Mouse (Mus musculus) urinary bladder, postnatal 36 days (tissue): ENCODE data around the gene Mrpl23.
A peak's percentile ranks its signal among the peaks of the same experiment; 100 is the strongest.

Experiments used
- DNase-seq, 2 experiments: peaks; one replicate each; pipeline ENCODE4 v3.0.0; 2022; ENCODE audit warnings: low spot score in 2 of 2, mixed read lengths in 1 of 2

The Mrpl23 gene

DNA sequence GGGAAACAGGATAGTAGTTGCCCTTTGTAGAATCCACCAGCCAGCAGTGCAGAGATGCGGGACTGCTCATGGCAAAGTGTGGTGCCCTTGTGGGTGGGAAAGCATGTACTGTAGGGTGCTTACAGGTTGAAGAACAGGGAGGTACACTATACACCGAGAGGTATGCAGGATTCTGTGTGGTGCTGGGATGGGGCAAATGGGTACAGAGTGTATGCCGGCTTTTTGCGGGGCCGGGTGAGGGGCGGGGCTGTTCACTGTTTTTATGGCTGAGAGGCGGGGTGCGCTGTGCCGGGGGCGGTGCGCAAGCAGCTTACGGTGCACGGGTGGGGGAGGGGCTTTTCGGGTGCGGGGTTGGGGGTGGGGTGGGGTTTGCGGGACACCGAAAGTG, at the start of gene Mrpl23:
TSS of gene Mrpl23 (plus strand) at position 16 of the 388 bp plus-strand sequence.
- DNase-seq: peak in 1 of 2 experiments; percentile 23

DNA sequence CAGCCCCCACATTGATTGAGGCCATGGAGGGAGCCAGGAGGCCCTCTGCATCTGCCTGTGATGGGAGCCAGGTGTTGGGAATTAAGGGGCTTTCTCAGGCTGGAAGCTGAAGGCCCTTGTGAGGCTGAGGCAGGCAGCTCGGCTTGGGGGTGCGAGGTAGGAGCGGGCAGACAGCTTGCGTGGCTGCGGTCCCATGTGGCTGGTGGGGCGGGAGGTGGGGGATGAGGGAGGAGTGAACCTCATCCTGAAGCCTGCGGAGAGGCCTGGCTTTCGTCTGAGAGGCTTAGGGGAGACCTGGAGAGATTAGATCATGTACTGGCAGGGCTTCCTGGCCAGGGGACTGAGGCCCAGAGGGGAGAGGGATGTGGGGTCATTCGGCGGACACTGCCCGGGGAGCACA, 49.4 kb upstream of the Mrpl23 start:
- peak in 1 of 2 experiments; percentile 42 for DNase-seq

DNA sequence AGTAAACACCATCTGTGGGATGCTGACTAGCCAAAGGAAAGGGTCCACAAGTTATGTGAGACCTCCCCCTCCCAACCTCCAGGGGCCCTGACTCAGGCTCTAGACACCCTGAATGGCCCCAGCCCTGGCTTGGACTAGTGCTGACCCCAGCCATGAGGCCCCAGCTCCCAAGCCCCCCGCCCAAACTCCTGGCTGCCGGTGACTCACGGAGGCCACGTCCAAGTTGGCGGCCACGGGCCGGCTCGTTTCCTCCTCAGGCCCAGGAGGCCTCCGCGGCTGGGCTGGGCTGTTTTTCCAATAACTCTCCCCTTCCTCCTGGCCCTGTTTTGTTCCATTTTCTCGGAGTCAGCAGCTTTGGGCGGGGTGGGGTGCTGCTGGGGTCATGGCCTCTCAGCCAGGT, 47.7 kb upstream of the Mrpl23 start:
- DNase-seq: peak in 1 of 2 experiments; percentile 57

DNA sequence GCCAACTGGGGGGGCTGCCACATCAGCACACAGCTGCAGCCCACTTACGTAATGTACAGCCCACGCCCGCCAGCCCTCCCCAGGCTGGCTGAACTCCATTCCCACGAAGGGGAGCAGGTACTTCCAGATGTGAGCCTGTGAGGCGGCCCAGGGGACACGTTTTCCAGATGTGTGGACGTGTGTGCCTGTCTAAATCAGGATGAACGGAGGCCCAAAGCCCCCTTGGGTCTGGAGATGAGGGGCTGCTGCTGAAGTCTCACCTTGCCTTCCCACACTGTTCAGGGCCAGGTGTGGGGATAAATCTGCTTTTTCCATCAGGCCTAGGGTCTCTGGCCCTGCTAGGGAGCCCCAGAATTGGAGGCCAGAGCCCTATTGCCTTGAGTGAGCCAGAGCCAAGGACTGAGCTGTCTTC, 45.7 kb upstream of the Mrpl23 start:
- DNase-seq: no peak

DNA sequence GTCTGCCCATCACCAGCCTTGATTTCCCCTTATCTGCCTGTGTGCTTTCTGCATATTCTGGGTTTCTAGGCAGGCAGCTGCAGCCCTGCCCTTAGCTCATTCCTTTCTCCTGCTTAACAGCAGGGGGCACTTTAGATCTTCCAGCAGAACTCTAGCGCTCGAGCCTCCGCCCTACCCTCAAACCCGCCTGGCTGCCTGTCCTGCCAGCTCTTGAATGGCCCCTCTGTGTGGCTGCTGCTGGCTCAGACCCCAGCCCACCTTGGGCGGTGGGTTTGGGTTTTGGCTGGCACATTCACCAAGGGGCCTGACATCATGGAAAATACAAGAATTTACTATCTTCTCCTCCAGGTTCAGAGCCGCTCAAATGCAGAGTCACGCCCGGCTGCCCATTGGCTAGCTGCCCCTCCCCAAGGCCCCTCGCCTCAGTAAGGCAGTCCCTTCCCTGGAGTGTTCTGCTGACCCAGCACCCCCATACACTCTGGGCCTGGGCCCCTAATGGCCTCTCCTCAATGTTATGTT, 45.1 kb upstream of the Mrpl23 start:
- DNase-seq: peak in 1 of 2 experiments; percentile 47

DNA sequence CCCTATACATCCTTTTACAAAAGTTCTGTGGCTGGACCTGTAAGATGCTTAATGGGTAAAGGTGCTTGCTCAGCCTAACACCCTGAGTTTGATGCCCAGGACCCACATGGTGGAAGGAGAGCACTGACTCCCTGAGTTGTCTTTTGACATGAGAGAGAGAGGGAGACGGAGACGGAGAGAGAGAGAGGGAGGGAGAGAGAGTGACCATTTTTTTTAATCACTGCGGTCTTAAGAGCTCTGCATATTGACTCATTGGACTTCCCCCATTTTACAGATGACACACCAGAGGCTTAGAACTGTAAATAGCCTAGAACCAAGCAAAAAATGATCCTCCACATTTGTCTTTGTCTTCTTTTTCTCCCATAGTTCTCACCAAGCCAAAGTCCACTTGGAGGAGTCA, 44.4 kb upstream of the Mrpl23 start:
- no peak for DNase-seq

DNA sequence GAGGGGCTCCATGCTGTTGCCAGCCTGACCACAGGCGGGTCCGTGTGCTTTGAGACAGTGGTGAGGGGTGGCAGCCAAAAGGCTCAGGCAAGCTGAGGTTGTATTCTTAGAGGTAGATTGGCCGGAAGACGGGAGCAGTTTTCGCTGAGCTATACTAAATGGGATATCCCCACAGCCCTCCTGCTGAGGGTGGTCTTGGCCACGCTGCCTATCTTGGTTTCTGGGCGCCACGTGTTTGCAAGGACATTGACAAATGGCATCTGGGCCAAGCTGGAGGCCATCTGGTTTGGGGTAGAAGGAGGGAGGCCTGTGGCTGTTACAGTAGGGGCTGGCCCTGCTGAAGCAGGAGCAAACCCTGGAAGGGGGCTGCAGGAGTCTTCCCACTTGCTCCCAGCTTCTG, 39.0 kb upstream of the Mrpl23 start:
- no peak for DNase-seq

DNA sequence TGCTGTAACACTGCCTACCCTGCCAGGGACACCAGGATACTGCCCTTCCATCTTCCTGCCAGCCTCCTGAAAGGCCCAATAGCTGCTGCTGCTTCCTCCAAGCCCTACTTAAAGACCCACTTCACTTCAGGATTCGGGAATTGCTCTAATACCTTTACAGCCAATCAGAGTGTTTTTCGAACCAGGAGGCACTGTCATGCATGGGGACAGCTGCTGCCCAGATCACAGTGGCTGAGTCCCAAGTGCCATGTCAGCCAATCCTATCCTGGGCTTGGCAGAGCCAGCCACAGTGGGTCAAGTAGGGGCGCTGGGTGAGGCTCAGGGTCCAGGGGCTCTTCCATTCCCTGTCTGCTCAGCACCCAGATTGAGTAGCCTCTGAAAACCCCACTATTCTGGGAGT, 36.3 kb upstream of the Mrpl23 start:
- DNase-seq: no peak

DNA sequence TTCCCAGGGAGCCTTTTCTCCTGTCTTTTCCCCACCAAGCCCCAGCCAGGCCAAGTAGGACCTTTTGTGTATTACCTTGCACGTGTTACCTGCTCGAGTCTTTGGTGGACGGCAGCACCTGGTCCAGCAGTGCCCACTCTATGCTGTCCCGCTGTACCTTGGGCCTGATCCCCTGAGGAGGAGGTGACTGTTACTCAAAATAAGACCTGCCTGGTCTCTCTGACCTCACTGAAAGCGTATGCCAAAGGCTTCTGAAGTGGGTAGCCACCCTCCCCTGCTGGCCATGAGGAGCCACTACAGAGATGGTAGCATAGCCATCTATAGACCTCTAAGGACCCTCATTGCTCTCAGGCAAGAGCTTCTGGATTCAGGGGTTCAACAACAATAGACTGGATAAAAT, 35.7 kb upstream of the Mrpl23 start:
- DNase-seq: no peak

DNA sequence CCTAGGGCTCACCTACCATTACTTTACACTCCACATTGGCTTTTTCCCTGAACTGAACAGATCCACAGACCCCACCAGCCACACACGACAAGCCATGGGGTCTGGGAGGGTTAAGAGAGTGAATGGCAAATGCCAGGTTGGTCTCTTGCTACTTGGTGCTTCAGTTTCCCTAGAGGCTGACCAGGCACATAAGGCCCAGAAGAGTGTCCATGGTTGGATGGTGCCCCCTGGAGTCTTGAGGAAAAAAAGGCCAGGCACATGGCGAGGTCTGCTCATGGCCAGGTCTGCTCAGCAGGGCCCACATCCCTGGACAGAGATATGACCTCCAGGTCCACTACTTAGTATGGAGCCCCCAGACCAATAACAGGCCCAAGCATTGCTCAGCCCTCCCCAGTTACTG, 34.7 kb upstream of the Mrpl23 start:
- DNase-seq: peak in 1 of 2 experiments; percentile 46

DNA sequence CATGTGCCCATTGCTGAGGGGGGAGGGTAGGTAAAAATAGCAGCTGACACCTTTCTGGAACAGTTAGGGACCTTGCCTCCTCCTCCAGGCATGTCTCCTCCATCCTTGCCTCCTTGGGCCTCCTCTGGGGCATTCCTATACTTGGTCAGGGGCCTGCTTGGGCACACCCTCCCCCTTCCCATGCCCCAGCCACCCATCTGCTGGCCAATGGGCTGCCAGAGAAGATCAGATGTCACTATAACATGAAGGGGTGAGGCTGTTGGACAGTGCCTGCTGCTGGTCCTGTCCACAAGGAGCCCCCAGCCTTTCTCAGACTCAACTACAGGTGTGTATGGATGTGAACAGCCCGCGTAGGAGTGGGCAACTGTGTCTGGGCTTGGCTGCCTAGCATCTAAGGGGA, 33.9 kb upstream of the Mrpl23 start, which contains the start of gene Tnnt3:
TSS of gene Tnnt3 (plus strand) at position 262 of the 400 bp plus-strand sequence.
- no peak for DNase-seq

DNA sequence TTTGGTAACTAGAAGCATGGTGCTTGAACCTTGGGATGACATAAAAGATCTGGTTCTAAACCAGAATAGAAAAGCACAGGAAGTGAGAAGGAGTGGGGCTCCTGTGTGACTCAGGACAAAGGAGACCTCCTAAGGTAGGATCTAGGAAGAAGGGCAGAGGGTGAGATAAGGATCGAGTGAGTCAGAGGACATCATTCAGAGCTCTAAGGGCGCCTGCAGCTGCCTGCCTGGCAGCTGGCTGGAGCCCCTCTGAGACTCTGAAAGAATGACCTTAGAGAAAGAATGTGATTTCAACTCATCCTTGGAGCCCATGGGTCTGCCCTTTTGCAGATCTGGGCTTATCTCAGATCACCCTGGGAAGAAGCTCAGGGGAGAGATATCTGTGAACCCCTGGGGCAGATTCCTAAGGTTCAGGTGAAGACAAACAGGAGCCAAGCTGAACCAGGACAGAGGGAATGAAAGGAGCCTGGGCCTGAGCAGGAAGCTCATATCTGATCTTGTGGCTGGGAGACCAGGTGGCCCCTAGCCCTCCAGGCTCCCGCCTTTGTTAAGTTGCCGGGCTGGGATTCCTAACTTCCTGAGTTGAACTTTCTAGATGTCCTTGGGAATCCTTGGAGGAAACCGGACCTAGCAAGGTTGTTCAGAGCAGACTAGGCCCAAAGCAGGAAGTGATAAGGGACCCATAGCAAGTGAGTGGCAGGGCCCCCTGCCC, 33.3 kb upstream of the Mrpl23 start:
- DNase-seq: no peak

DNA sequence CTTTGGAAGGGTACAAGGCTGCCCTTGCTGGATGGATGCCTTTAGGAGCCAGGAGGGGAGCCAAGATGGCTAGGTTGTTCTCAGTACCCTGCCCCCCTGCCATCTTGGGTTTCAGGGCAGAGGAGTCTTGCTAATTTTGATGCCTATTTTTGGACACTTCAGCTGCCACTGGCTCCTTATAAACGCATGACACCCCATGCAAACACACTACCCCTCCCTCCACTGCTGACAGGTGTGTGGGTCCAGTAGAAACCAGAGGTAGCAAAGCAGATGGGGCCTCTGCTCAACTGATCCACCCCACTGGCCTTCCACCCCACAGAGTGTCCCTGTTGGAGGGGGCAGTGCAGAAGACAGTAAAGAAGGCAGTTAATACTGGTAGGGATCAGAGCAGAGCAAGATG, 32.5 kb upstream of the Mrpl23 start:
- DNase-seq: no peak

DNA sequence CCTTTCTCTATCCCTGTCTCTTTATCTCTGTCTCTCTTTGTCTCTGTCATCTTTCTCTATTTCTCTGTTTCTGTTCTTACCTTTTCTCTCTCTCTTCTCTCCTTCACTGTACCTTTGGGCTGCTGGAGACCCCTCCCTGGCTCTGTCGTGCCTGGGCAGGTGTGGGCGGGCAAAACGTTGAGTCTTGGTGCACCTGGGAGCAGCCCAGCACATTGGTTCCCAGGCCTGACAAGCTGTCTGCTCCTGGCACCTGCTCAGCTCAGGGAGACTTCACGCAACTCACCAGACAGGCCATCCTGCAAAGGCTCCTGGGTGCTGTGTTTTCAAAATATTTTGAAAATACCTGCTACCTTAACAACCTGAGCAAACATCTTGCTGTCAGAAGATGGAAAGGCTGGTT, 29.3 kb upstream of the Mrpl23 start:
- no peak for DNase-seq

DNA sequence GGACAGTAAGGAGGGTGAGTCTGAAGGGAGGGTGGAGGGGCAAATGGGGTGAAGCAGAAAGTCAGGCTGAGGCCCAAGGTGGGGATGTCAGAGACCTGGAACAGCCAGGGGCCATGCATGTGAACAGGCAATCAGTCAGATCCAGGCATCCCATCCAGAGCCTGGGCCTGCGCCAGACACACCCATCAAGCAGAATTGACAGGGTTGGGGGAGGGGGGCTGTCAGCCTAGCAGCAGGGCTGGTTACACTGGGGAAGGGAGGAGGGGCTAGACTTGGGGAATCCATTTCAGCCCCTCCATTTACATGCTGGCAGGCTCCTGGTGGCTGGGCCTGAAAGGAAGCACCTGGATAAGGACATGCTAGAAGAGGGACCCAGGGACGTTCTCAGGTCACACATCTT, 26.5 kb upstream of the Mrpl23 start:
- no peak for DNase-seq

DNA sequence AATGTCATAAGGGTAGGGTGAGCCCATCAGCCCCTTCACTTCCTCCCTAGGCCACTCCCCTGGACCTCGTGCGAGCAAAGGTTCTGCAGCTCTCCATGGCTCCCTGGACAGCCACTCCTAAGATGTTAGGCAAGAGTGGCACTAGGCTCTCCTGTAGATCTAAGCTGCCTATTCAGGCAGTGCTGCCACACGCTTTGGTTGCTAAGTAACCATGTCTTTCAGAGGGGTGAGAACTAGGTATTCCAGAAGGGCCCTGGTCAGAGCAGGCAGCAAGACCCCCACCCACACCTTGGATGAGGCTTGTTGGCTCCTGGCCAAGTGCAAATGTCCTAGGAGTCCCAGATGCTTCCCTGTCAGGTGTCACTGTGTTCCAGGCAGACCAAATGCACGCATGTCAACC, 26.0 kb upstream of the Mrpl23 start:
- DNase-seq: no peak

DNA sequence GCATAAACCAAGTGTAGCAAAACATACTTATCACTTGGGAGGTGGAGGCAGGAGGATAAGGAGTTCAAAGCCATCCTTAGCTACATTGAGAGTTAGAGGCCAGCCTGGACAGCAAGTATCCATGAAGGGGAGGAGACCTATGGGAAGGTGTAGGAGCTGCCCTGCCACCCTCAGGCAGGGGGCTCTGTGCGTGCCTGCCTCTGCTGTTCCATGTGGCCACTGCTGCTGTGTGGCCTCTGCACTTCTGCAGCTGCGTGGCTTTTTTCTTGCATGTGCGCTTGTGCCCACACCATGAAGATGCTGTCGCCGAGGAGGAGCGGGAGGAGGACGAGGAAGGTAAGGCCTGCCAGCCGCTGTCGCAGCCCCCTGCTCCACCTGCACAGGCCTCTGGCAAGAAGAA, 25.0 kb upstream of the Mrpl23 start:
- DNase-seq: no peak

DNA sequence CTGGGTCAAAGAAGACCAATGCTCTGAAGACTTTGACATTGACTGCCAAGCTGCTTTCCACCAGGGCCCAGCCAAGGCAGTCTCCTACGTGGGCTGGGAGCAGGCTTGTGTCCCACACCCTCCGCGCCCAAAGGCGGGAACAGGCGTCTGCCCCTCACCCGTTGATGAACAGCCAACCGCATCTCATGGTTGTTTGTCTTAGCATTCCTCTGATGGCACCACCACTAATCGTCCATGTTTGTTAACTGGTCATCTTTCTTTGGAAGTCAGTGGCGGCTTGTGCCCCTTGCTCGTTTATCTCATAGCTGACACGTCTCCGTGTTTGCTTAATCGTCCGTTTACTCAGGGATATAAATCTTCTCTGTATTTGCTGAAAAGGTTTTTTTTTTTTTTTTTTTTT, 23.0 kb upstream of the Mrpl23 start:
- no peak for DNase-seq

DNA sequence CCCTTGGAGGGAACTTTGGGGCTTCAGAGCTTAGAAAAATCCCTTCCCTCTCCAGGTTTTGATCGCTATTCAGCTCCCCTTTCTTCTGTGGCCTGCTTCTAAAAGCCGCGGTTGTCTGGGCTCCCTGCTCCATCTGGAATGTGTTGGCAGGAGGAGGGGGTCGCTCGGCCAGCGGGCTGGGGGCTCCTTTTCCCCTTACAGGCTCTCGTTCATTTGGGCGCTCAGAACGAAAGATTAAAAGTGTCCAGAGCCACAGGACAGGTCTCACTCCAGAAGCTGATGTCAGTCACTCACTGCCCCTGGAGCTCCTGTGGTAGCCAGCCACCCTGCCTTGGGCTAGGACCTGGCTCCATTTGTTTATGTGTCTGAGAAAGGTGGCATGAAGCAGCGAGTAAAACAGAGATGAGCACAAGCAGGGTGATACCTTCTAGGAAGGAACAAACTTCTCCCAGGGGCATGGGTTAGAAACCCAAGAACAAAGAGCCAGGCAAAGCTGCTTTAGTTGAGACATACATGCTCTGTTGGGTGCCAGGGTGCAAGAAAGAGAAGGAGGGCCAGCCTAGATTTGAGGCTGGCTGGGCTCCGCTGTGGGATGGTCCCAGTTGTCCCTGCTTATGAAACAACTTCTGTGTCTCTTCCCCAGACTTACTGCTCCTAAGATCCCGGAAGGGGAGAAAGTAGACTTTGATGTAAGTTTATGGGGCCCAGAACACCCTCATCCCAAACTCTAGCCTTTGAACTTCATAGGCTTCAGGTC, 22.3 kb upstream of the Mrpl23 start:
- no peak for DNase-seq

DNA sequence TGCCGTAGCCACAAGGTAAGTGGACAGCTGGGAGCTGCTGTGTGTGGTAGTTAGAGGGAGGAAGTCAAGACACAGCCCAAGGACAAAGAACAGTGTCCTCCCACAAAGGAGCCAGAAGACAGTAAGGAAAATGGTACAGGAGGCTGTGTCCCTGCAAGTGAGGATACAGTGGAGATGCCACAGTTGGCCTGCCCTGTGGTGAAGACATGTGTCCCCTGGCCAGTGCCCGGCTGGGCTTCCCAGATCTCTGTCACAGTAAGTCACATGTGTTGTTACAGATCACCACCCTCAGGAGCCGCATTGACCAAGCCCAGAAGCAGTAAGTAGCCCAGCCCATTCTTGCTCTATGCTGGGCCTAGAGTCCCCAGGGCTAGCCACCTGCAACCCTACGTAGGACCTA, 18.4 kb upstream of the Mrpl23 start:
- DNase-seq: no peak

DNA sequence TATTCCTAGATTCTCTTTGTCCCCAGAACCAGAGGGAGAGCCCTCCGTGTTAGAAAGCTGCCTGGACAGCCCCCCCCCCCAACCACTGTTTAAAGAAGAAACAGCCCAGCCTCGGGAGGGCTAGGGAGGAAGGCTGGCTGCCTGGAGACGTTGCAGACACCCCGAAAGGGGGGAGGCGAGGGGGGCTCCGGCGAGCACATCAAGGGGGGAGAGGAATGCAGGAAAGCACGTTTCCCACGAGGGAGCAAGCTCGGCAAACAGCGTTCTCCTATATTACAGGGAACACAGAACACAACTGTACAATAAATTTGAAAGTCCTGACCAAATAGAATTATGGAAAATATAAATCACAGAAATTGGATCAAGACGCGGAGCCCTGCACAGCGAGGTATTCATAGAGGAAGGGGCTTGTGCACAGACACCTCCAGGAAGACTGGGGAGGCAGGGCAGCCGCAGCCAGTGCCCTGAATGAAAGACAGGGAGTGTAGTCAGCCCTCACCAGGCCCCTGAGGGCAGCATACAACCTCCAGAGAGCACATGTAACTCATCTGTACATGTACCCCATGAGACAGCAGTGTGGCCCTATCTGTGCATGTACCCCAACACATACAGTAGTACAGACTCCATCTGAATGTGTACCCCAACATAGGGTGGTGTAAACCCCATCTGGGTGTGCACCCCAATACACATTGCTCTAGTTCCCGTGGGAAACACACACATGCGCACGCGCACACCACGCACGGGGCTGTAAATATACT, 16.1 kb upstream of the Mrpl23 start:
- DNase-seq: no peak

DNA sequence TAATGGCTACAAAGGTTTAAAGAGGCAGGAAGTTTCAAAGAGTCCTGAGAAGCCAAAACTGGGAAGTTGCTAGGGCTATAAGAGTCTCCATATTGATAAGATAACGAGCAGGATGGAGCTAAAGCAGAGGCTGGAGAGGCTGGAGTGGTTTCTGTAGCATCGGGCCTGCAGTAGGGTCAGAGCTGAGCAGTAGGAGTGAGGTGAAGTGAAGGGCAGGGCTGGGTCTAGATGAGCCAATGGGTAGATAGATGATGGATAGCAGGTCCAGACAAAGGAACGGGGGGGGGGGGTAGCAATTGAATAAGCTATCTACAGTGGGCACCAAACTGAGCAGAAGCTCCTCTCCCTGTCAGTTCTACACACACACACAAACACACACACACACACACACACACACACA, 15.0 kb upstream of the Mrpl23 start:
- DNase-seq: no peak
